20 mouse cellular contexts compared by ENCODE assay signal in genomic region chr5:5587686-5588085, GRCm38 (mm10). TPM values are rescaled to one million over a fixed set of nuclear protein-coding genes. Genes with fewer than 3 reads are reported as not detected.
A peak's percentile ranks its signal among the peaks of the same experiment; 100 is the strongest.
DNase-seq lines count a peak whose midpoint lies in the region; ATAC-seq and TF ChIP-seq lines count a peak whose summit lies in the region.
"Had no signal": no experiment of that assay in that cellular context is flagged by ENCODE, and none has a peak within 500 bp of the region (broad histone marks: within the 10 kb centered on the region; RNA-seq: fewer than 3 reads in every experiment).

No protein-coding gene starts in this region.

- DNase-seq in Patski (ENCODE audit: low read depth, low spot score): no peak
- DNase-seq in ZHBTc4 (ENCODE audit: low read depth, low spot score): peak; percentile 56
- DNase-seq in liver, postnatal 0 days: no peak
- DNase-seq in heart, embryonic 10.5 days (ENCODE audit: low spot score): no peak
- no peak for DNase-seq in lung, postnatal 0 days (ENCODE audit: low spot score)
- DNase-seq: adrenal gland, adult 8-10 months; adrenal gland, postnatal 14 days; adrenal gland, postnatal 36 days; cerebellum, adult 11-12 months; cerebellum, adult 2 months; cerebellum, adult 9-10 months; cerebellum, postnatal 10 days; cerebellum, postnatal 25 days; forebrain, postnatal 0 days had no signal

- no peaks in the 10 kb centered on the region for H3K4me1 ChIP-seq in ES-Bruce4 (ENCODE audit: control insufficient read depth, insufficient read depth, low read length)
- no peaks in the 10 kb centered on the region for H3K4me1 ChIP-seq in liver, postnatal 0 days (ENCODE audit: insufficient read depth)
- H3K4me1 ChIP-seq in heart, embryonic 10.5 days: no peaks in the 10 kb centered on the region
- H3K4me1 ChIP-seq in lung, postnatal 0 days (ENCODE audit: insufficient read depth, low read depth, low read length): no peaks in the 10 kb centered on the region
- H3K4me1 ChIP-seq: embryonic facial prominence, embryonic 10.5 days; embryonic facial prominence, embryonic 12.5 days; forebrain, embryonic 13.5 days; forebrain, embryonic 15.5 days had no signal

- ATAC-seq in Patski: no peak
- ATAC-seq in liver, postnatal 0 days: no peak
- no peak for ATAC-seq in lung, postnatal 0 days
- ATAC-seq: forebrain, embryonic 13.5 days; forebrain, embryonic 15.5 days; forebrain, postnatal 0 days had no signal

- in situ Hi-C loops in Patski (cut with MboI; ENCODE audit: low pct_unique_long_range_greater_than_20kb): no loop called here

- 0 out of 2 replicates have a peak, but pooled peaks cover 2% of the 10 kb centered on the region for H3K9me3 ChIP-seq in ES-Bruce4 (replicated peaks; ENCODE audit: control insufficient read depth, insufficient read depth, low read length, poor library complexity, severe bottlenecking)
- no peaks in the 10 kb centered on the region for H3K9me3 ChIP-seq in liver, postnatal 0 days (ENCODE audit: low read length)
- H3K9me3 ChIP-seq in heart, embryonic 10.5 days: no peaks in the 10 kb centered on the region
- no peaks in the 10 kb centered on the region for H3K9me3 ChIP-seq in lung, postnatal 0 days (ENCODE audit: low read length)
- H3K9me3 ChIP-seq: embryonic facial prominence, embryonic 10.5 days; embryonic facial prominence, embryonic 12.5 days; forebrain, embryonic 13.5 days; forebrain, embryonic 15.5 days; G1E had no signal

- TF ChIP-seq CTCF in ES-Bruce4 (IDR thresholded peaks at IDR 0.05; ENCODE audit: low read depth, low read length) (peak; percentile 7), Patski (IDR thresholded peaks at IDR 0.05) (peak; percentile 28)
- TF ChIP-seq CTCF in liver, postnatal 0 days (IDR thresholded peaks at IDR 0.05; ENCODE audit: low read depth): no peak
- TF ChIP-seq CTCF in lung, postnatal 0 days (IDR thresholded peaks at IDR 0.05): no peak

- H3K27ac ChIP-seq in ES-Bruce4 (ENCODE audit: insufficient read depth, low read length): no peak overlapping the region
- no peak overlapping the region for H3K27ac ChIP-seq in liver, postnatal 0 days (ENCODE audit: low read depth)
- H3K27ac ChIP-seq in heart, embryonic 10.5 days: no peak overlapping the region
- H3K27ac ChIP-seq in lung, postnatal 0 days (ENCODE audit: low read length): no peak overlapping the region
- H3K27ac ChIP-seq: embryonic facial prominence, embryonic 10.5 days; embryonic facial prominence, embryonic 12.5 days; forebrain, embryonic 13.5 days; forebrain, embryonic 15.5 days had no signal

- H3K9ac ChIP-seq in ES-Bruce4 (ENCODE audit: low read depth, poor library complexity, severe bottlenecking): no peak overlapping the region
- H3K9ac ChIP-seq in liver, postnatal 0 days (replicated peaks): no peak overlapping the region
- H3K9ac ChIP-seq in lung, postnatal 0 days (replicated peaks; ENCODE audit: low read depth): no peak overlapping the region
- H3K9ac ChIP-seq: embryonic facial prominence, embryonic 12.5 days; forebrain, embryonic 13.5 days; forebrain, embryonic 15.5 days; forebrain, postnatal 0 days had no signal

- 80% methylated on average over 3 of the region's 3 CpGs for WGBS in liver, postnatal 0 days (ENCODE audit: insufficient replicate concordance)
- WGBS in heart, embryonic 10.5 days: 76% methylated on average over 3 of the region's 3 CpGs
- 81% methylated on average over 3 of the region's 3 CpGs for WGBS in lung, postnatal 0 days

- no peak overlapping the region for H3K4me3 ChIP-seq in ES-Bruce4 (ENCODE audit: low read depth, low read length)
- H3K4me3 ChIP-seq in liver, postnatal 0 days (ENCODE audit: low read depth, low read length): no peak overlapping the region
- no peak overlapping the region for H3K4me3 ChIP-seq in heart, embryonic 10.5 days
- no peak overlapping the region for H3K4me3 ChIP-seq in lung, postnatal 0 days (ENCODE audit: low read depth, low read length)
- H3K4me3 ChIP-seq: embryonic facial prominence, embryonic 10.5 days; embryonic facial prominence, embryonic 12.5 days; forebrain, embryonic 13.5 days; forebrain, embryonic 15.5 days had no signal

- TF ChIP-seq EP300 in ES-Bruce4 (IDR thresholded peaks at IDR 0.05; ENCODE audit: insufficient read depth, low read depth, low read length): no peak
- TF ChIP-seq EP300 in liver, postnatal 0 days (IDR thresholded peaks at IDR 0.05; ENCODE audit: low read depth): no peak
- TF ChIP-seq EP300 in lung, postnatal 0 days (IDR thresholded peaks at IDR 0.05): no peak

- TF ChIP-seq POLR2A in ES-Bruce4 (IDR thresholded peaks at IDR 0.05; ENCODE audit: insufficient read depth, low read length): no peak

- no peak overlapping the region for H3K4me2 ChIP-seq in liver, postnatal 0 days (ENCODE audit: low read depth, low read length)
- no peak overlapping the region for H3K4me2 ChIP-seq in lung, postnatal 0 days (replicated peaks; ENCODE audit: low read depth, low read length)
- H3K4me2 ChIP-seq: embryonic facial prominence, embryonic 12.5 days; forebrain, embryonic 13.5 days; forebrain, embryonic 15.5 days had no signal

- H3K27me3 ChIP-seq in ES-Bruce4 (ENCODE audit: control insufficient read depth, insufficient read depth, low read length, poor library complexity, severe bottlenecking) (no peaks in the 10 kb centered on the region), Patski (no peaks in the 10 kb centered on the region)
- H3K27me3 ChIP-seq in liver, postnatal 0 days (ENCODE audit: insufficient read depth, low read length): no peaks in the 10 kb centered on the region
- no peaks in the 10 kb centered on the region for H3K27me3 ChIP-seq in heart, embryonic 10.5 days (ENCODE audit: insufficient read depth, poor library complexity, severe bottlenecking)
- H3K27me3 ChIP-seq in lung, postnatal 0 days (replicated peaks; ENCODE audit: insufficient read depth, low read length): no peaks in the 10 kb centered on the region
- H3K27me3 ChIP-seq: embryonic facial prominence, embryonic 12.5 days; forebrain, embryonic 13.5 days; forebrain, embryonic 15.5 days had no signal

- CTCF ChIA-PET in Patski (lab: Charles Lee): interaction anchor here (0.9 to 2.1 kb wide), 4 partner anchors 13 to 25 kb away, joined by 3 to 6 read pairs (median 4); no protein-coding TSS in a partner anchor

- no peaks in the 10 kb centered on the region for H3K36me3 ChIP-seq in ES-Bruce4 (ENCODE audit: control insufficient read depth, insufficient read depth, low read length, poor library complexity, severe bottlenecking)
- H3K36me3 ChIP-seq in liver, postnatal 0 days (replicated peaks; ENCODE audit: insufficient read depth, low read length): no peaks in the 10 kb centered on the region
- H3K36me3 ChIP-seq in heart, embryonic 10.5 days: no peaks in the 10 kb centered on the region
- H3K36me3 ChIP-seq in lung, postnatal 0 days (ENCODE audit: insufficient read depth, low read length): no peaks in the 10 kb centered on the region
- H3K36me3 ChIP-seq: embryonic facial prominence, embryonic 10.5 days; embryonic facial prominence, embryonic 12.5 days; forebrain, embryonic 15.5 days; G1E had no signal

- POLR2A ChIA-PET in Patski (lab: Charles Lee): no interaction called here

RNA-seq across cellular contexts. Expression of gene Gm8773, which starts 14.1 kb away (rescaled TPM):
- polyA plus RNA-seq in ES-Bruce4 (2011; ENCODE audit: insufficient read depth, insufficient read length, low read depth, missing spikeins) (not detected in 2 replicates), Patski (2021) (2.2 TPM)
- 0.11 TPM in 1 of 2 replicates, not detected in the other for polyA plus RNA-seq in liver, postnatal 0 days (2015; fragmentation: Nextera tagmentation; extraction: Ambion mirVana)
- polyA plus RNA-seq in heart, embryonic 10.5 days (2016; fragmentation: Nextera tagmentation; extraction: Ambion mirVana): 0.92 TPM in 2 replicates
- polyA plus RNA-seq in lung, postnatal 0 days (2015; fragmentation: Nextera tagmentation; extraction: Ambion mirVana): 0.16 and 0.36 TPM in 2 replicates
- polyA plus RNA-seq: cerebellum, adult 2 months had no signal

RNA-seq across cellular contexts. Expression of gene Gtpbp10, which starts 28.3 kb away (rescaled TPM):
- polyA plus RNA-seq in ES-Bruce4 (2011; ENCODE audit: insufficient read depth, insufficient read length, low read depth, missing spikeins): 91.3 and 95.1 TPM in 2 replicates
- 22.1 TPM for polyA plus RNA-seq in Patski (2021)
- 9.3 and 9.9 TPM in 2 replicates for polyA plus RNA-seq in liver, postnatal 0 days (2015; fragmentation: Nextera tagmentation; extraction: Ambion mirVana)
- polyA plus RNA-seq in heart, embryonic 10.5 days (2016; fragmentation: Nextera tagmentation; extraction: Ambion mirVana): 22.9 and 27.1 TPM in 2 replicates
- polyA plus RNA-seq in lung, postnatal 0 days (2015; fragmentation: Nextera tagmentation; extraction: Ambion mirVana): 10.6 and 12.6 TPM in 2 replicates

Comparison
In these comparisons a context has a peak if more than half of its experiments do, and no peak if none do; other contexts are left out.
1. CTCF ChIP-seq: peak in ES-Bruce4 (single experiment) and Patski (single experiment); none in liver, postnatal 0 days (single experiment) and lung, postnatal 0 days (single experiment).